Mouse (Mus musculus): Measurements from ENCODE around the gene Ankrd44. TPM values are rescaled to one million over a fixed set of nuclear protein-coding genes. Genes with fewer than 3 reads are reported as not detected.

Gene Ankrd44
- polyA plus RNA-seq, 1 experiment from 2014 or later = 32.3 TPM

GRCm38 (mm10) chr1:54596151-54596550 is 330.0 kb downstream of the Ankrd44 start:
- H3K27ac ChIP-seq = no peak overlapping the region
- no peak for ATAC-seq (replicated peaks)
- H3K4me2 ChIP-seq = no peak overlapping the region
- no peak overlapping the region for H3K4me3 ChIP-seq
- no peaks in the 10 kb centered on the region; the same call in 1 of the 2 replicates for H3K9me3 ChIP-seq
- no peak overlapping the region for H3K9ac ChIP-seq
- H3K36me3 ChIP-seq (replicated peaks) = no peaks in the 10 kb centered on the region
- 86% methylated on average over 2 of the region's 2 CpGs for WGBS
- H3K27me3 ChIP-seq (replicated peaks) = no peaks in the 10 kb centered on the region
- H3K4me1 ChIP-seq = no peaks in the 10 kb centered on the region

Small RNAs within 50 kb of the gene (microRNA-seq; reads per million reads assigned to microRNA genes)
- not detected for gene Gm24053

Other genes starting within 250 kb of the Ankrd44 start
- 287 and 305 TPM in 2 replicates for gene Sf3b1, start 101.1 kb upstream of the Ankrd44 start, polyA plus RNA-seq (2015; fragmentation: Nextera tagmentation; extraction: Ambion mirVana)
- 29.2 and 33.3 TPM in 2 replicates for gene Coq10b, start 126.4 kb upstream of the Ankrd44 start, polyA plus RNA-seq (2015; fragmentation: Nextera tagmentation; extraction: Ambion mirVana)
- 195 and 203 TPM in 2 replicates for gene Hspe1, start 161.7 kb upstream of the Ankrd44 start, polyA plus RNA-seq (2015; fragmentation: Nextera tagmentation; extraction: Ambion mirVana)
- 254 and 262 TPM in 2 replicates for gene Hspd1, start 161.9 kb upstream of the Ankrd44 start, polyA plus RNA-seq (2015; fragmentation: Nextera tagmentation; extraction: Ambion mirVana)
- gene Mob4, start 204.8 kb upstream of the Ankrd44 start, polyA plus RNA-seq (2015; fragmentation: Nextera tagmentation; extraction: Ambion mirVana) = 165 and 174 TPM in 2 replicates

All from midbrain, embryonic 15.5 days (tissue).